Mouse (Mus musculus) embryonic facial prominence, embryonic 12.5 days (tissue): ENCODE data around the gene Coq8b. TPM values are rescaled to one million over a fixed set of nuclear protein-coding genes. Genes with fewer than 3 reads are reported as not detected.

Experiments used
- ATAC-seq: fragments of 200-750 bp; cut with Nextera tagmentation; 2 replicates; pipeline ENCODE4 v1.8.0; 2017; ENCODE audit not compliant: insufficient number of reproducible peaks, insufficient read depth, low FRiP score, low TSS enrichment
- H3K27ac ChIP-seq: fragments of 300-500 bp; sonication (generic); 2 replicates; pipeline ENCODE4 v1.5.1; 2016; ENCODE audit warnings: mild to moderate bottlenecking
- H3K27me3 ChIP-seq: fragments of 300-500 bp; sonication (generic); 2 replicates; pipeline ENCODE4 v1.6.1; 2016; ENCODE audit warnings: mild to moderate bottlenecking, moderate library complexity
- H3K36me3 ChIP-seq: fragments of 300-500 bp; sonication (generic); 2 replicates; pipeline ENCODE4 v1.6.1; 2016; ENCODE audit warnings: mild to moderate bottlenecking
- H3K4me1 ChIP-seq: fragments of 300-500 bp; sonication (generic); 2 replicates; pipeline ENCODE4 v1.6.1; 2016
- H3K4me2 ChIP-seq: fragments of 300-500 bp; sonication (generic); replicated peaks from 2 replicates; pipeline ENCODE4 v1.6.1; 2016; ENCODE audit warnings: mild to moderate bottlenecking, moderate library complexity
- H3K4me3 ChIP-seq: fragments of 300-500 bp; sonication (generic); 2 replicates; pipeline ENCODE4 v1.5.1; 2016; ENCODE audit warnings: mild to moderate bottlenecking
- H3K9ac ChIP-seq: fragments of 300-500 bp; sonication (generic); 2 replicates; pipeline ENCODE4 v1.6.1; 2016; ENCODE audit warnings: mild to moderate bottlenecking, moderate library complexity
- H3K9me3 ChIP-seq: fragments of 300-500 bp; sonication (generic); 2 replicates; pipeline ENCODE4 v1.6.1; 2016; ENCODE audit warnings: mild to moderate bottlenecking, moderate library complexity
- WGBS: fragments of 180-500 bp; shearing (Covaris S2); methylation state at CpG from one replicate; pipeline ENCODE4 v1.1.7; 2016; 5-methylcytosine and 5-hydroxymethylcytosine counted together
- polyA plus RNA-seq: library from polyadenylated mRNA; unstranded; fragments of >200 nt; fragmentation: Nextera tagmentation; extraction: Ambion mirVana; gene quantifications from 2 replicates; pipeline ENCODE4 v1.2.1, GENCODE M21; 2016

The Coq8b gene
- polyA plus RNA-seq, 1 experiment from 2014 or later: 19.6 TPM

DNA sequence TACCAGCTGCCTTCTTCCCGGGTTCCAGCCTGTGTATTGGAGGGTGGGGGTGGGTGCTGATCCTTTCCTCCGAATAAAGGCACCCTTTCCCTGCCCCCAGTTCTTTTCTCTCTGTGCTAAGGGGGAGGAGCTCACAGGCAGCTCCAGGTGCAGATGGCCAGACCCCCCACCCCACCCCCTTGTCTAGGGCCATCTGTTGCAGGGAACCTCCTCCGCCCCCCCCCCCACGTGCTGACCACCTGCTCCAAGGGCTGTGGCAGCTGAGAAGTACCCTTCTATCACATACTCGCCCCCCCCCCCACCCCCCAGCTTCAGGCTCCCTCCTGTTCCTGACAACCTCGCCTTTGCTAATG lies 25.0 kb downstream of the Coq8b start:
- 0 out of 2 replicates have a peak, but pooled peaks have one; percentile 2 for ATAC-seq
- Histone ChIP-seq H3K36me3 (peaks cover 4% of the 10 kb centered on the region), H3K4me2 (peak overlapping the region; percentile 77), H3K9me3 (no peaks in the 10 kb centered on the region), H3K4me3 (peak overlapping the region; percentile 85), H3K9ac (no peak overlapping the region; the same call in 1 of the 2 replicates), H3K4me1 (peaks cover 27% of the 10 kb centered on the region), H3K27ac (peak overlapping the region; percentile 75), H3K27me3 (no peaks in the 10 kb centered on the region)
- WGBS: 6% methylated on average over 4 of the region's 6 CpGs

DNA sequence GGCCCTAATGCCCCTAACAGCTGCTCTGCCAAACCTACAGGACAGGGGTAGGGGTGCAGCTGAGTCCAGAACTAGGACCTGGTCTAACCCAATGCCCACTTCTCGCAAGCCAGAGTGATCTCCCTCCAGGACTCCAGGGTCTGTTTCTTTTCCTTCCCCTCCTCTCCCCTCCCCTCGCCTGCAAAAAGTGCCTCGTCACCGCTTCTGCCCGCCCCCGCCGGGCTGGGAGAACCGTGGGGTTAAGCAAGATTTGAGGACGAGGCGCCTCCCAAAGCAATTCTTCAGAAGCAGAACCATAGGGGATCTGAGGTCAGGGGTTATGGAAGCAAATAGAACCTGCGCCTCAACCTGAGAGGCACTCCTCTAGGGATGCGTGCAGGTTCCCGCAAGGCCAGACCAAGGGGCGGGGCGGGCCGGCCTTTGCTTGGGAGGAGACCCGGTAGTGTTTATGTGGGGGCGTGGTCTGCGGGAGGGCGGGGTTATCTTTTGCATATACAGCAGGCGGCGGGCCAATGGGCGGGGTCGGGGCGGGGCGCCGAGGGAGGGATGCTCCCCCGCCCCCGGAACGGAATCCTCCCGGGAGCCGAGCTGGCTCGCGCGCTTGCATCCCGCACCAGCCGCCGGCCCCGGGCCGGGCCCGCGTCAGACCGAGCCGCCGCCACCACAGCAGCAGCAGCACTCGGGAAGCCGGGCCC lies 25.5 kb downstream of the Coq8b start, which contains the start of gene Numbl:
Gene Numbl, plus strand, starts transcription at position 229 of the 695 bp plus-strand sequence.
- H3K9ac ChIP-seq: peak within 1 kb of the TSS; percentile 91
- H3K4me1 ChIP-seq: peaks cover 27% of the 10 kb centered on the region
- peaks cover 10% of the 10 kb centered on the region for H3K36me3 ChIP-seq
- peak within 1 kb of the TSS; percentile 87 for H3K27ac ChIP-seq
- peak; percentile 72 for ATAC-seq
- no peaks in the 10 kb centered on the region for H3K27me3 ChIP-seq
- H3K4me3 ChIP-seq: peak within 1 kb of the TSS; percentile 85
- peak within 1 kb of the TSS; percentile 77 for H3K4me2 ChIP-seq
- WGBS: under 1% methylated on average over 41 of the region's 47 CpGs
- no peaks in the 10 kb centered on the region for H3K9me3 ChIP-seq

DNA sequence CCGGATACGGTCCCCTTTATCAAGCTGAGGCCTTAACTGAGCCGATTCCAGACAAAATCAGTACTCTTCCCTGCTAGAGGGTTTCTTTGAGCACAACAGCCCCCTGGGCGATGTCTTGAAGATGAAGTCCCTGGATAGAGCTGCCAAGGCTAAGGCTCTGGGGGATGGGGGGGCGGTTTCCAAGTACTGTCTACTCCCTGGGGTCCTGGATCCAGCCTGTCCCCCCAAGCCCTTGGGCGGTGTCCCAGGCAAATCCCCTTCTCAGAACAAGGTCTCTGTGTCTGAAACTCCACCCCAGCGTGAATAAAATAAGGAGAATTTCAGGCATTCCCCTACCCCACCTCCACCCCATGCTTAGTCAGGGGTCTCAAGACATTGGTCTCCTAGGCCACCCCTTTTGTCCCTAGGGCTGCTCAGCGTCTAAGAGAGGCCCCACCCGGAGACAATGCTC lies 26.5 kb downstream of the Coq8b start:
- Histone ChIP-seq H3K4me3 (peak overlapping the region; percentile 85), H3K27me3 (no peaks in the 10 kb centered on the region), H3K27ac (peak overlapping the region; percentile 87), H3K4me1 (peaks cover 27% of the 10 kb centered on the region), H3K36me3 (peaks cover 18% of the 10 kb centered on the region), H3K9ac (peak overlapping the region; percentile 91), H3K9me3 (no peaks in the 10 kb centered on the region), H3K4me2 (peak overlapping the region; percentile 77)
- WGBS: under 1% methylated on average over 9 of the region's 9 CpGs
- no peak; the same call in 1 of the 2 replicates for ATAC-seq

GRCm38 (mm10) chr7:27259771-27260170 lies 26.9 kb downstream of the Coq8b start:
- ATAC-seq: no peak
- H3K4me2 ChIP-seq: peak overlapping the region; percentile 77
- peaks cover 27% of the 10 kb centered on the region for H3K4me1 ChIP-seq
- H3K4me3 ChIP-seq: peak overlapping the region; percentile 85
- WGBS: 32% methylated on average over 5 of the region's 5 CpGs
- H3K36me3 ChIP-seq: peaks cover 23% of the 10 kb centered on the region
- no peaks in the 10 kb centered on the region for H3K9me3 ChIP-seq
- H3K27me3 ChIP-seq: no peaks in the 10 kb centered on the region
- H3K27ac ChIP-seq: peak overlapping the region; percentile 87; the same call in 1 of the 2 replicates
- H3K9ac ChIP-seq: peak overlapping the region; percentile 91

DNA sequence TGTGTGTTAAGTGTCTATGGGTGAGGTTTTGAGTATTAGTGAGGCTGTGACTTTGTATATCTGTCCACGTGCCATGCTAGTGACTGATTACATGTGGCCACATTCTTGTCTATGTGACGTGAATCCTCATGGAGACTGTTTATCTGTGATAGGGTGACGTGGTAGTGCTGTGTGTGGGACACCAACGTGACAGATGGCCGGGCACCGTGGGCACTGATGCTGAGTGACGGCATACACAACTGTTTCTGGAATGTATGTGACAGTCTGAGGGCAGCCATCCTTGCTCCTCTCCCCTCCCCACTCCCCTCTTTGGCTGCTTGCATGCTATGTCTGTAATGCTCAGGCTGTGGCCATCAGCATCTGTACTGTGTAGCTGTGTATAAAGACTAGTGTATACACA lies 28.0 kb downstream of the Coq8b start:
- H3K27me3 ChIP-seq: no peaks in the 10 kb centered on the region
- no peak overlapping the region for H3K27ac ChIP-seq
- WGBS: 85% methylated on average over 7 of the region's 7 CpGs
- no peak overlapping the region for H3K9ac ChIP-seq
- no peak overlapping the region for H3K4me3 ChIP-seq
- no peak for ATAC-seq
- peaks cover 27% of the 10 kb centered on the region for H3K4me1 ChIP-seq
- peak overlapping the region; percentile 77; the same call in 1 of the 2 replicates for H3K4me2 ChIP-seq
- H3K9me3 ChIP-seq: no peaks in the 10 kb centered on the region
- H3K36me3 ChIP-seq: peaks cover 28% of the 10 kb centered on the region

DNA sequence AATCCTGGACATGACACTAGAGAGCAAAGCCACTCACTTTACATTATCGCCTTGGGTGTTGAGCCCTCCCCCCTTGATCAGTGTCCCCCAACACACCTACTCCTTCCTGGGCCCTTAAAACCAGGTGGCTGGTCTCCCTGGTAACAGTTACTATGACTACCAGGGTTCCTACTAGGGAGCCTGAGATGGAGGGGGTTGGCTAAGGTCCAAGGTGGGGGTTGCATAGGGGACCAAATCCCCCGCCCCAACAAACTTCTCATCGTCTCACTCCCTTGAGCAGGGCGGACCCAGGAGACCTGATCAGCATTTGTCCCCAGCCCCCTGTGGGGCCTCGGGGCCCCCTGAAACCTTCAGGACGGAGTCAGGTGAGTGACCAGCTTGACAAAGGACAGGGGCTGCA lies 29.1 kb downstream of the Coq8b start:
- no peaks in the 10 kb centered on the region for H3K9me3 ChIP-seq
- peaks cover 33% of the 10 kb centered on the region for H3K36me3 ChIP-seq
- no peak overlapping the region for H3K27ac ChIP-seq
- H3K4me1 ChIP-seq: peaks cover 26% of the 10 kb centered on the region
- H3K9ac ChIP-seq: no peak overlapping the region
- H3K4me3 ChIP-seq: no peak overlapping the region
- no peak for ATAC-seq
- WGBS: 78% methylated on average over 6 of the region's 6 CpGs
- no peaks in the 10 kb centered on the region for H3K27me3 ChIP-seq
- no peak overlapping the region for H3K4me2 ChIP-seq

- Histone ChIP-seq H3K4me1 (peaks cover 12% of the 10 kb centered on the region), H3K4me2 (no peak overlapping the region), H3K27me3 (no peaks in the 10 kb centered on the region), H3K9me3 (no peaks in the 10 kb centered on the region; the same call in 1 of the 2 replicates), H3K27ac (no peak overlapping the region), H3K4me3 (no peak overlapping the region), H3K9ac (no peak overlapping the region), H3K36me3 (peaks cover 56% of the 10 kb centered on the region)
- 89% methylated on average over 12 of the region's 12 CpGs for whole genome bisulfite sequencing
- no peak for ATAC-seq
These were observed 31.9 kb downstream of the Coq8b start for GRCm38 (mm10) chr7:27264761-27265160.

DNA sequence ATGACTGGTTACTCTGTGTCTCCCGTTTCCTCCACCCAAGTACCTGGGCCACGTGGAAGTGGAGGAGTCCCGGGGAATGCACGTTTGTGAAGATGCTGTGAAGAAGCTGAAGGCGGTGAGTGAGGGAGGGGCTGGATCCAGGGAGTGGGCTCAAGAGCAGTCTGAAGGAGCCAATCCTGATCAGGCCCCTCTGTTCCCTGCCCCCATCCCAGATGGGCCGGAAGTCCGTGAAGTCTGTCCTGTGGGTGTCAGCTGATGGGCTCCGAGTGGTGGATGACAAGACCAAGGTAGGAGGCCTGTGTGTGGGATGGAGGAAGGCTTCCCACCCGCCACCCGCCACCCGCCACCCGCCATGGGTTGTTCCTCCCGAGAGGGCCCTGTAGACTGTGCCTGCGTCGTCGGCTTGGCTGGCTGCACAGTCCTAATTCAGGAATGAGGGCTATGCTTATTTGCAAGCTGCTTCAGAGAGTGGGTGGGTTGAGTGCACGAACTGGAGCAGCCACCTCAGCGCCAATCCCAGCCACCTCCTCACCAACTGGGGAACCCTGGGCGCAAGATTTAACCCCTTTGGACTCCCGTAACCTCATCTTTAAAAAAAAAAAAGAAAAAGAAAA lies 33.8 kb downstream of the Coq8b start:
- 69% methylated on average over 20 of the region's 20 CpGs for WGBS
- Histone ChIP-seq H3K4me1 (0 out of 2 replicates have a peak, but pooled peaks cover 2% of the 10 kb centered on the region), H3K4me3 (no peak overlapping the region), H3K27ac (no peak overlapping the region), H3K36me3 (peaks cover 72% of the 10 kb centered on the region), H3K9ac (no peak overlapping the region), H3K27me3 (no peaks in the 10 kb centered on the region), H3K4me2 (no peak overlapping the region), H3K9me3 (no peaks in the 10 kb centered on the region; the same call in 1 of the 2 replicates)
- no peak for ATAC-seq

- Histone ChIP-seq H3K27me3 (no peaks in the 10 kb centered on the region), H3K4me2 (no peak overlapping the region), H3K36me3 (peaks cover 74% of the 10 kb centered on the region), H3K27ac (no peak overlapping the region), H3K4me3 (no peak overlapping the region), H3K9ac (no peak overlapping the region), H3K4me1 (no peaks in the 10 kb centered on the region), H3K9me3 (no peaks in the 10 kb centered on the region; the same call in 1 of the 2 replicates)
- ATAC-seq: no peak
- WGBS: 81% methylated on average over 8 of the region's 8 CpGs
These were observed 38.6 kb downstream of the Coq8b start for GRCm38 (mm10) chr7:27271423-27271822.

GRCm38 (mm10) chr7:27273739-27274351 lies 41.0 kb downstream of the Coq8b start:
- H3K27ac ChIP-seq: no peak overlapping the region
- H3K4me1 ChIP-seq: no peaks in the 10 kb centered on the region
- WGBS: 51% methylated on average over 32 of the region's 32 CpGs
- no peak for ATAC-seq
- H3K4me2 ChIP-seq: no peak overlapping the region
- H3K9me3 ChIP-seq: no peaks in the 10 kb centered on the region; the same call in 1 of the 2 replicates
- H3K36me3 ChIP-seq: peaks cover 81% of the 10 kb centered on the region
- no peak overlapping the region for H3K9ac ChIP-seq
- no peaks in the 10 kb centered on the region for H3K27me3 ChIP-seq
- no peak overlapping the region for H3K4me3 ChIP-seq

DNA sequence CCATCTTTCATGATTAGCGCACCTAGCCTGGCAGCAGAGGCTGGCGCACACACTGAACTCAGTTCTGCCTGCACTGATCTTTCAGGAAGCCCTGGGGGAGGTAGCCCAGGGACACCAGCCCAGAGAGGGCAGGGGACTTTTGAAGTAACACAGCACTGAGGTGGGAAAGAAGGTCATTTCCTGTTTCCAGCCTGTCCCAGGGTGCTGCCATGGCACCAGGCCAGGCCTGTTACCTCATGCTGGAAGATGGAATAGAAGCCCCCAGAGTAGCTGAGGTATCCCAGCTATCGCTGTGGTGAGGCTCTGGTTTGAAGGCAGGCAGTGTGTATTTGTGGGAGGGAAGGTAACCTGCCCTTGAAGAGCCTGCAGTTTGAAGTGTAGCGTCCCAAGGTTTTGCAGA lies 42.1 kb downstream of the Coq8b start:
- Histone ChIP-seq H3K9me3 (no peaks in the 10 kb centered on the region), H3K9ac (no peak overlapping the region), H3K4me2 (no peak overlapping the region), H3K27me3 (no peaks in the 10 kb centered on the region), H3K4me1 (no peaks in the 10 kb centered on the region), H3K27ac (0 out of 2 replicates have a peak overlapping the region, but pooled peaks have one; percentile 7), H3K36me3 (peaks cover 79% of the 10 kb centered on the region), H3K4me3 (no peak overlapping the region)
- no peak; the same call in 1 of the 2 replicates for ATAC-seq
- WGBS: 87% methylated on average over 4 of the region's 4 CpGs
